Mouse (Mus musculus) CH12.LX (cell line): Measurements from ENCODE around the gene Lrp6.
A peak's percentile ranks its signal among the peaks of the same experiment; 100 is the strongest.

ENCODE experiments used
- CTCF ChIP-seq, 2 experiments: IDR thresholded peaks in 1 of 2; conservative IDR thresholded peaks in 1 of 2; 2 replicates each; pipeline ENCODE4 v1.5.1; 2011 to 2012; ENCODE audit warnings: low read depth in 2 of 2, low read length in 2 of 2, improper control_type of control experiment in 1 of 2, inconsistent platforms in 1 of 2, mild to moderate bottlenecking in 1 of 2, moderate library complexity in 1 of 2
- MAFK ChIP-seq: IDR thresholded peaks from 2 replicates; pipeline ENCODE4 v1.6.1; 2011; ENCODE audit warnings: low read length, improper control_type of control experiment; ENCODE audit not compliant: insufficient replicate concordance
- MAX ChIP-seq: IDR thresholded peaks from 2 replicates; pipeline ENCODE4 v1.6.1; 2011; ENCODE audit warnings: low read length, improper control_type of control experiment
- MEF2A ChIP-seq: IDR thresholded peaks from 2 replicates; pipeline ENCODE4 v1.6.1; 2014; ENCODE audit warnings: low read depth, mild to moderate bottlenecking, inconsistent platforms, low read length, improper control_type of control experiment, borderline replicate concordance
- POLR2A ChIP-seq: IDR thresholded peaks from 2 replicates; pipeline ENCODE4 v1.6.1; 2011; ENCODE audit warnings: low read depth, mild to moderate bottlenecking, improper control_type of control experiment, low read length
- ZC3H11A ChIP-seq: IDR thresholded peaks from 2 replicates; pipeline ENCODE4 v1.6.1; 2012; ENCODE audit warnings: low read depth, mild to moderate bottlenecking, inconsistent platforms, low read length, improper control_type of control experiment
- ZMIZ1 ChIP-seq: IDR thresholded peaks from 2 replicates; pipeline ENCODE4 v1.6.1; 2012; ENCODE audit warnings: low read depth, mild to moderate bottlenecking, inconsistent platforms, low read length, improper control_type of control experiment
- ZNF384 ChIP-seq: IDR thresholded peaks from 2 replicates; pipeline ENCODE4 v1.6.1; 2012; ENCODE audit warnings: low read depth, low read length, improper control_type of control experiment, inconsistent platforms

GRCm38 (mm10) chr6:134606949-134607746, 40.4 kb upstream of the Lrp6 start:
- peak; percentile 42 to 87; a peak in 3 of 4 replicates for TF ChIP-seq CTCF (conservative IDR thresholded peaks at IDR 0.05 in 1 of 2, IDR thresholded peaks at IDR 0.05 in 1 of 2; ENCODE audit: low read depth in 2 of 2, low read length in 2 of 2)
- peak; percentile 96 for TF ChIP-seq MAFK
- TF ChIP-seq MAX = 0 out of 2 replicates have a peak, but pooled peaks have one; percentile 44
- TF ChIP-seq POLR2A = no peak
- TF ChIP-seq MEF2A = no peak
- no peak for TF ChIP-seq ZMIZ1
- TF ChIP-seq ZC3H11A = peak; percentile 28; the same call in 1 of the 2 replicates
- TF ChIP-seq ZNF384 = no peak
